Mouse (Mus musculus) lung, adult 2 months (tissue): Measurements from ENCODE around the gene Bag5.

Source experiments
- CTCF ChIP-seq: fragments of 200-500 bp; IDR thresholded peaks from 2 replicates; pipeline ENCODE4 v1.5.1; 2011; ENCODE audit warnings: mild to moderate bottlenecking, low read length, control low read depth; ENCODE audit not compliant: insufficient read depth
- POLR2A ChIP-seq: fragments of 200-500 bp; IDR thresholded peaks from 2 replicates; pipeline ENCODE4 v1.6.1; 2011; ENCODE audit warnings: low read depth, mild to moderate bottlenecking, control low read depth, low read length, borderline replicate concordance; ENCODE audit errors: extremely low read depth

DNA sequence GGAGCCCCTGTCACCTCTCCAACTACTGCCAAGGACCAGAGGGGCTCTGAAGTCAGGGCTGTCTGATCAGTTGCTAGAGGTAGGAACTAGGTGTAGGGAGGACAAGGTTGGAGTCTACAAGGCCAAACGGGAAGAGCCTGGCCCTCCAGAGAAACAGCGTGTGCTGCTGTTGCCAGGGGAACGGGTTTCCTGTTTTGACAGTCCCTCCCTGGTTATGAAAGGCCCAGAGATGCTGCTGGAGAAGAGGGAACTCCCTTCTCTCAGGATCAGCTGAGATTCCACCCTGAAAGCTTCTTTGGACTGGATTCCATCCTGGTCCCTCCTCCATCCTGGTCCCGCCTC, 13.0 kb upstream of the Bag5 start:
- TF ChIP-seq POLR2A (no peak), CTCF (no peak)
